Mouse (Mus musculus): ENCODE measurements at regions not wholly inside any gene's neighbourhood (a gene's known extent, or its start where the extent isn't known, plus 50 kb on each side); places are given as distances from the start of the nearest gene placed in this dataset.

DNA sequence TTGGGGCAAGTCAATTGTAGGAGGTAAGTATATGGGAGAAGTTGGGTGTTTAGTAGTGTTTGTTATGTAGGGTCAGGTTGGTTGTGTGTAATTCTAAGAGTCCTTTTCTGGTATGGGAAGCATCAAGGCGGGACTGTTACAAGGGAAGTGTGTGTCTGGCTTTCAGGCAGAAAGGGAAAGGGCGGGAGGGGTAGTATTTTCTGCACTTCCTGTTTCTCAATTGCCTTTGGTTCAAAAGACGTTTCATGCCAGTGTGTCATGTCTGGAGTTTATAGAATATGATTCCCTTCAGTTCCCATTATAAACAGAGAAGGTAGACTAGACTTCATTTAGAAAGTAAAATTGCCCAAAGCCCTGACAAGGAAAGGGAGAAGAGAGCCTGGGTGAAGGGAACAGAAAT is 107.7 kb upstream of the Cwc22 start:
- Histone ChIP-seq H3K4me3 (replicated peaks; ENCODE audit: low read length) (no peak overlapping the region), H3K9me3 (ENCODE audit: control insufficient read depth, low read length) (no peaks in the 10 kb centered on the region), H3K36me3 (ENCODE audit: control insufficient read depth, insufficient read depth, low read length) (no peaks in the 10 kb centered on the region), H3K27ac (replicated peaks; ENCODE audit: low read depth, low read length) (no peak overlapping the region), H3K4me2 (replicated peaks; ENCODE audit: low read depth, low read length, severe bottlenecking) (no peak overlapping the region), H3K9ac (ENCODE audit: low read depth, low read length, severe bottlenecking) (no peak overlapping the region), H3K4me1 (ENCODE audit: control insufficient read depth, insufficient read depth, low read length) (peaks cover 7% of the 10 kb centered on the region), H3K27me3 (ENCODE audit: control insufficient read depth, insufficient read depth, low read length) (no peaks in the 10 kb centered on the region)
- ATAC-seq (ENCODE audit: low FRiP score, low read depth) (no peak), DNase-seq (ENCODE audit: low spot score) (no peak)
- TF ChIP-seq POLR2A (IDR thresholded peaks at IDR 0.05; ENCODE audit: borderline replicate concordance, extremely low read depth, insufficient read depth, insufficient read length): no peak
- WGBS: 63% methylated on average over 3 of the region's 3 CpGs

DNA sequence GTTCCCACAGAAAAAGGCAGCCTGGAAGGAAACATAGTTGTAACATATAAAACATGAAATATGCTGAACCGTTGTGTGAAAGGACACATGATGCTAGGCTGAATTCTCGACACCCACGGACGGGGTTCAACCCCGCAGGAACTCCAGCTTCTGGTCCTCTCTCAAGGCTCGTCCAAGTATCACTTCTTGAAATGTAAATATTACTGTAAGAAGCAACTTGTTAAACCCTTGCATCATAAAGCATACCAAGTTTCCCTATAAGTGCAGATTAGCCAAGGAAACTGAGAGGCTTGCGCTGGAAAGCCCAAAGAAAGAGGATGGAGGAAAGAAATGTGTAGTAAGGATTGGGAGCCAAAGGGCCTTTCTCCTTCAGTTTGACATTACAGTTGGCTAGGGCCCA is 104.4 kb upstream of the Cwc22 start:
- WGBS: 92% methylated on average over 7 of the region's 7 CpGs
- no peak for TF ChIP-seq POLR2A (IDR thresholded peaks at IDR 0.05; ENCODE audit: borderline replicate concordance, extremely low read depth, insufficient read depth, insufficient read length)
- no peak for DNase-seq (ENCODE audit: low spot score)
- H3K4me3 ChIP-seq (replicated peaks; ENCODE audit: low read length): no peak overlapping the region
- no peak overlapping the region for H3K9ac ChIP-seq (ENCODE audit: low read depth, low read length, severe bottlenecking)
- no peak for ATAC-seq (ENCODE audit: low FRiP score, low read depth)
- H3K4me1 ChIP-seq (ENCODE audit: control insufficient read depth, insufficient read depth, low read length): peaks cover 11% of the 10 kb centered on the region
- H3K27ac ChIP-seq (replicated peaks; ENCODE audit: low read depth, low read length): no peak overlapping the region
- no peaks in the 10 kb centered on the region for H3K9me3 ChIP-seq (ENCODE audit: control insufficient read depth, low read length)
- H3K4me2 ChIP-seq (replicated peaks; ENCODE audit: low read depth, low read length, severe bottlenecking): no peak overlapping the region
- H3K36me3 ChIP-seq (ENCODE audit: control insufficient read depth, insufficient read depth, low read length): no peaks in the 10 kb centered on the region
- no peaks in the 10 kb centered on the region for H3K27me3 ChIP-seq (ENCODE audit: control insufficient read depth, insufficient read depth, low read length)

DNA sequence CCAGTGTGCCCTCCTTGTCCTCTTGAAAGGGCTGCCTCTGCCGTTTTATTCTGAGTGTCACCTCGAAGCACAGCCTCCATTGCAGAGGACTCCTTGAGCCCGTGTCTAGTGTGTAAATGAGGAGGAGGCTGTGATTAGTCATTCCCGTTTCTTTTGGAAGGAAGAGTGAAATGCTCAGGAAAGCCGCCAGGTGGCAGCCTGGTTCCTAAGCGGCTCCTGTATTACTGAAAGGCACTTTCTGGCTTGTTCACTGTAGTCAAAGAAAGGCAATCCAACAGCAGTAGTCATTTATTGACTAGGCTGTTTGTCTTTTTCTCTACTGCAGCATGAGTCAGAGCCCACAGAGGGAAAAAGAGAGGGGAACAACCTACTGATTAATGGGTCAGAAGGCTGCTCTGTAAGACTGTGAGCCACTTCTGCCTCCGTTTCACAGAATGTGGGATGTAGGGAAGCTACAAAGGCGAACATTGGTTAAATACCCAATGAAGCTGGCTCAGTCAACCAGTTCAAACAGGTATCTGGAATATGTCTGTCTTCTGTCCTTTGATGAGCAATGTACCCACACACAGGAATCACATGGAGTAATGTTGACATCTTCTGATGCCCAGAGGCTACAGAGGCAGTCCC is 103.2 kb upstream of the Cwc22 start:
- Histone ChIP-seq H3K4me2 (replicated peaks; ENCODE audit: low read depth, low read length, severe bottlenecking) (peak overlapping the region; percentile 42), H3K9me3 (ENCODE audit: control insufficient read depth, low read length) (no peaks in the 10 kb centered on the region), H3K4me1 (ENCODE audit: control insufficient read depth, insufficient read depth, low read length) (peaks cover 11% of the 10 kb centered on the region), H3K9ac (ENCODE audit: low read depth, low read length, severe bottlenecking) (no peak overlapping the region), H3K36me3 (ENCODE audit: control insufficient read depth, insufficient read depth, low read length) (no peaks in the 10 kb centered on the region), H3K27ac (replicated peaks; ENCODE audit: low read depth, low read length) (no peak overlapping the region), H3K27me3 (ENCODE audit: control insufficient read depth, insufficient read depth, low read length) (no peaks in the 10 kb centered on the region), H3K4me3 (replicated peaks; ENCODE audit: low read length) (peak overlapping the region; percentile 18)
- 22% methylated on average over 8 of the region's 8 CpGs for WGBS
- no peak for TF ChIP-seq POLR2A (IDR thresholded peaks at IDR 0.05; ENCODE audit: borderline replicate concordance, extremely low read depth, insufficient read depth, insufficient read length)
- DNase-seq (ENCODE audit: low spot score) (peak; percentile 94), ATAC-seq (ENCODE audit: low FRiP score, low read depth) (peak; percentile 66)

DNA sequence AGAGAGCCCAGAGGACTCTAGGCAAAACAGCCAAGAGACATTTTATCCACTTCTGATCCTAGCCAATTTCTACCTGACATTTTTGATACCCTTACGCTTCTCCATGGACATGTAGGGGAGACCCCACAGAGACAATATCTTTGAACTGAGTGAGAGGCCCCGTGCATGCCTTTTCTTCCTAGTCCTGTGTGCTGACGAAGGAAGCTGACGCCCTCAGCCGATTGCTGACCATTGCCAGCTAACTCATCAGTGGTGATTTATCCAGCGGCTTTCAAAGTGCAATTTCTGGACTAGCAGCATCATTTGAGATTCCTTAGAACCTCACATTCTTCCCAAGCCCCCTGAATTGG is 102.5 kb upstream of the Cwc22 start:
- Histone ChIP-seq H3K4me2 (replicated peaks; ENCODE audit: low read depth, low read length, severe bottlenecking) (peak overlapping the region; percentile 42), H3K27ac (replicated peaks; ENCODE audit: low read depth, low read length) (no peak overlapping the region), H3K36me3 (ENCODE audit: control insufficient read depth, insufficient read depth, low read length) (no peaks in the 10 kb centered on the region), H3K9ac (ENCODE audit: low read depth, low read length, severe bottlenecking) (no peak overlapping the region), H3K9me3 (ENCODE audit: control insufficient read depth, low read length) (no peaks in the 10 kb centered on the region), H3K27me3 (ENCODE audit: control insufficient read depth, insufficient read depth, low read length) (no peaks in the 10 kb centered on the region), H3K4me3 (replicated peaks; ENCODE audit: low read length) (peak overlapping the region; percentile 18; the same call in 1 of the 2 replicates), H3K4me1 (ENCODE audit: control insufficient read depth, insufficient read depth, low read length) (peaks cover 11% of the 10 kb centered on the region)
- DNase-seq (ENCODE audit: low spot score) (no peak), ATAC-seq (ENCODE audit: low FRiP score, low read depth) (no peak)
- no peak for TF ChIP-seq POLR2A (IDR thresholded peaks at IDR 0.05; ENCODE audit: borderline replicate concordance, extremely low read depth, insufficient read depth, insufficient read length)
- 58% methylated on average over 6 of the region's 6 CpGs for WGBS

DNA sequence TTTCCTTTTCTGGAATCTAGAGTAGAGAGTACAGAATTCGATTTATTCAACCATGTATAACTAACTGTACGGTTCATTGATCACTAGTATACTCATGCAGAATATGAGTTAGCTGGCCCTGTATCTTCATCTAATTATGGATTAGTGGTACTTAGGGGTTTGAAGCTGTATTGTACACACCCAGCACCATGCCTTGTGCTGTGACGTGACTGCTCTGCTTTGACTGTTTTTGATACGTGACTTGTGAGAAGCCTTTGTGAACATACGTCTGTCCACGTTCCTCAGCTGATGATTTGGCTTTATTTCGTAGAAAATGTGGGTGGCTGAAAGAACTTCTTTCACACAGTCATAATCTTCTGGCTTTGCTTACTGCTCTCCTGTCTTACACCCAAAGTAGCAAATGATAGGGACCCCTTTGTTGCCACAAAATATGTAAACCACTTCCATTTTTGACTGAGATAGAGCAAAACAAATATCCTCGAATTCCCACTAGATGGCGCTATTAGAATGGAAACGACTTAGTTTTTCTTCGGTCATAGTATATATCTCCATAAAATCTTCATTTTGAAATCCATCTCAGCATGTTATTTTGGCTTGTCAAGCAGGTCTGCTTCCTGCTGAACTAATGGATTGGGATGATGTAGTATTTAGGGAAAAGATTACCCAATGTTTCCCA is 102.0 kb upstream of the Cwc22 start:
- Histone ChIP-seq H3K27me3 (ENCODE audit: control insufficient read depth, insufficient read depth, low read length) (no peaks in the 10 kb centered on the region), H3K36me3 (ENCODE audit: control insufficient read depth, insufficient read depth, low read length) (no peaks in the 10 kb centered on the region), H3K9ac (ENCODE audit: low read depth, low read length, severe bottlenecking) (no peak overlapping the region), H3K27ac (replicated peaks; ENCODE audit: low read depth, low read length) (no peak overlapping the region), H3K4me2 (replicated peaks; ENCODE audit: low read depth, low read length, severe bottlenecking) (peak overlapping the region; percentile 42; the same call in 1 of the 2 replicates), H3K4me3 (replicated peaks; ENCODE audit: low read length) (no peak overlapping the region), H3K4me1 (ENCODE audit: control insufficient read depth, insufficient read depth, low read length) (peaks cover 11% of the 10 kb centered on the region), H3K9me3 (ENCODE audit: control insufficient read depth, low read length) (no peaks in the 10 kb centered on the region)
- DNase-seq (ENCODE audit: low spot score) (peak; percentile 89), ATAC-seq (ENCODE audit: low FRiP score, low read depth) (peak; percentile 62; the same call in 1 of the 2 replicates)
- 46% methylated on average over 11 of the region's 11 CpGs for WGBS
- no peak for TF ChIP-seq POLR2A (IDR thresholded peaks at IDR 0.05; ENCODE audit: borderline replicate concordance, extremely low read depth, insufficient read depth, insufficient read length)
